Mouse (Mus musculus) cortical plate, adult 2 months (tissue): Measurements from ENCODE around the gene Foxj3.

Source experiments
- CTCF ChIP-seq: fragments of 200-500 bp; IDR thresholded peaks from 2 replicates; pipeline ENCODE4 v1.5.1; 2011; ENCODE audit warnings: mild to moderate bottlenecking, control low read depth, low read length; ENCODE audit not compliant: insufficient read depth; ENCODE audit errors: extremely low read depth
- POLR2A ChIP-seq: fragments of 200-500 bp; IDR thresholded peaks from 2 replicates; pipeline ENCODE4 v1.6.1; 2011; ENCODE audit warnings: mild to moderate bottlenecking, low read length, control low read depth; ENCODE audit not compliant: insufficient read depth; ENCODE audit errors: extremely low read depth

DNA sequence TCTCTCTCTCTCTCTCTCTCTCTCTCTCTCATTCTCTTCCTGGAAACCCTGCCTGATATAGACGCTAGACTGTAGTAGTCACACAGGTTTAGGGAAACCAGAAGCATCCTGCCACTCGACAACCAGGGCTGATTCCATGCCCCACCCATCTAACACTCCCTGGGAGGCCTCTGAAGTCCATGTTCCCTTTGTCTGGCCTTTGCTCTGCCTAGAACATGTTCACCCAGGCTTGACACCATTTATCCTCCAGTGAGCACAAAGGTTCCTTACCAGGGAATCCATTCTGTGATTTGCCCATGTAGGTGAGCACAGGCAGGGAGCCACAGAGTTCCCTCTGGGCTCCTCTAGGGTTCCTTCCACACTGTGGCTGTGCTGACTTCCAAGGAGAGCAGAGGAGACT lies 121.4 kb downstream of the Foxj3 start:
- no peak for TF ChIP-seq POLR2A
- no peak for TF ChIP-seq CTCF
